Mouse (Mus musculus): ENCODE data around the gene Gnai1. TPM values are rescaled to one million over a fixed set of nuclear protein-coding genes. Genes with fewer than 3 reads are reported as not detected.

The Gnai1 gene
- 76.0 TPM for polyA plus RNA-seq (2014; fragmentation: Illumina TruSeq; extraction: RNeasy Lipid Tissue Mini Kit (QIAGEN cat#74804); ENCODE audit: low read depth, low replicate concordance)

GRCm38 (mm10) chr5:18360281-18360819 lies at the start of gene Gnai1:
Gnai1 (minus strand) TSS chr5:18360355.

